Mouse (Mus musculus) liver, embryonic 18 days (tissue): ENCODE measurements around the gene Fblim1. TPM values are rescaled to one million over a fixed set of nuclear protein-coding genes. Genes with fewer than 3 reads are reported as not detected.

Experiments used
- polyA plus RNA-seq: library from polyadenylated mRNA; depleted of rRNA; stranded (reverse); fragments of >200 nt; gene quantifications from 2 replicates; pipeline ENCODE4 v1.2.3, GENCODE M21; 2012; rRNA removed

Fblim1 gene
- polyA plus RNA-seq, result 1.7 and 1.8 TPM in 2 replicates

DNA sequence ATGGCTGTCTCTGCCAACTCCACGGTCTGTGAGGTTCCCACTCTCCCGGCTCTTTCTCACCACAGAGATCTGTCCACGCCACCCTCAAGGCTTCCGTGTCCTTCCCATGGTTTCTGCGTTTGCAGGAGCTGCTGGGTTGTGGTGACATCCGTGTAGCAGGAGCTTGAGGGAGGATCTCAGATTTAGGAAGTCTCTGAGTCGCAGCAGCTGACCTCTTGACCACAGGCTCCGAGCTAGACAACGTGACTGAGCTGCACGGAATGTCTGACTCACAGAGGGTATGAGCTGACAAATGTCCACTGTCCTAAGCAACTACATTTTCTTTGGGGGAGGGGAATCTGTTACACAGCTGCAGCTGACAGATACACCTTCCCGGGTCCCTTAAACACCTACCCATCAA is at the start of gene Fblim1:
Gene Fblim1, minus strand, starts transcription at position 236 of the 400 bp plus-strand sequence.

DNA sequence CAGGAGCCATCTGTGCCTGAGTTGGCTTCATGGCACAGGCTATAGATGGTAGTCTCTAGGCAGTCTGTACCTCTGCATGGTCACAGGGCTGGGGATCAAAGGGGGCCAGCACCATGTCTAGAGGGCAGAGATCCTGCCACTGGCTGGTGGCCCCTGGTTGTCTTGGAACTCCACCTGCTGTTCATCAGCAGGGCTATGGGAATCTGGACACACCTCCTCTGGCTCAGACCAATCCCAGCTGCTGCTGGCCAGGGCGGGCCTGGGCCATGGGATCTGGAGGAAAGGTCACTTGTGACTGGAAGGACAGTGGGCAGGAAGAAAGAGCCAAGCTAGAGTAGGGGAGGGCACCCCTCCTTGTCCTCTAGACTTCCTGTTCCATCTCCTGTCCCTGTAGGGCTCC is 17.8 kb upstream of the Fblim1 start, which contains the start of gene Slc25a34:
Gene Slc25a34, minus strand, starts transcription at position 156 of the 400 bp plus-strand sequence.

DNA sequence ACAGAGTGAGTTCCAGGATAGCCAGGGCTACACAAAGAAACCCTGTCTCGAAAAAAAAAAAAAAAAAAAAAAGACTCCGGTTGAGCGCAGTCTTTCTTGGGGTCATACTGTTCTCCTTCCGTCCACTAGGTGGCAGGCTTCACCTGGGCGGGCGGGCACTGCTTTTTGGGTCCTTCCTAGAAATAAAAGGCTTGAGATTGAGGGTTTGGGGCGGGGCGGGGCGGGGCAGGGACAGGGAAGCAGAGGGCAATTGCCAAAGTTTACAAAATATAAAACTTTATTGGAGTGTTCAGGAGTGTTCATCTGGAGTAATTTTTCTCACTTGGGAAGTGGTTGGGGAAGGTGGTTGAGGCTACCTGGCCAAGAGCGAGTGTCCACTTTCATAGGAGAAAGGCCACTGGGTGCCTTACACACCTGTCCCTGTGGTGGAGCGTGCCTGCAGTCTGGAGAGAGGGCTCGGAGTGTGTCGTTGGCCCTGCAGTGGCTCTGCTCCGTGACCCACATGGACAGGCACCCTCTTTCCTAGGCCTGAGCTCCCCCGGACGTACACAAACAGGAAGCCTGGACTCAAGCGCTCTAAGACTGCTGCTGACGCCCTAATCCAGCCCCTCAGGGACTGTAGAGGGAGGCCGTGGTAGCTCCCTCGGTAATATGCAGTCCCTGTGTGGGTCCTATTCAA is 12.8 kb upstream of the Fblim1 start, which contains the start of gene Tmem82:
Gene Tmem82, minus strand, starts transcription at position 69 of the 679 bp plus-strand sequence.

DNA sequence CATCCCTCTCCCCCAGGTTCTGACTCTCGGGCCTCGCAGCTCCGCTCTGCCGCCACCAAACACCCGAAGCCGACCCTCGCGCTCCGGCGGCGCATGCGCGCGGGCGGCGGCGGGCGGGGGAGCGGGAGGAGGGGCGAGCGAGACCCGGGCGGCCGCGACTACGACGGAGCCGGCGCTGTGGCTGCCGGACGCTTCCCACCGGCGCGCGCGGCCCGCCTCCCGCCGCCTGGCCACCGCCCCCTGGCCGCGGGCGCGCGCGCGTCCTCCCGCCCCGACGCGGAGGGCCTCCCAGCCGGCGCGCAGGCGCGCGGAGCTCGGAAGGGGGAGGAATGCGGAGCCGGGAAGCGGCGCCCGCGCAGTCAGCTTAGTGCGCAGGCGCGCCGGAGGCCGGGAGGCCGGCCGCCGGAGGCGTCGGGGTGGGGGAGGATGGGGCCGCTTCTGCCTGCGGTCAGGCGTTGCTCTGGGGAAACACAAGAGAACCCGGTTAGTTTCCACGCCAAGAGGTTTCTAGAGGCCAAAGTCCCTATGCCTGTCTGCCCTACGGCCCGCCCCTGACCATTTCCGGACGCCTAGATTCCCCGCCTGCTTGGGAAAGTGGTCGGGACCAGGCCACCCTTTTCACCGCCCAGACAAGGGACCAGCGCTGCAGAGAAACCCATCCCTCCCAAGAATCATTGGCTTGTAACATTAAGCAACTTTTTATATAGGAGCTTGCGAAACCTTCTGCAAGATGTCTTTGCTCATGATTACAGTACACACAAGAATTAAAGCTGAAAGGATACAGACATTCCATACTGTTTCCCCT is 67.3 kb downstream of the Fblim1 start, which contains the start of gene Spen:
Gene Spen, minus strand, starts transcription at position 190 of the 805 bp plus-strand sequence.

Other genes with a start within 250 kb of the Fblim1 start
- gene Fam131c, start 237.9 kb downstream of the Fblim1 start, polyA plus RNA-seq, result 0.10 and 0.16 TPM in 2 replicates
- gene Clcnka, start 207.4 kb downstream of the Fblim1 start, polyA plus RNA-seq, result 0.01 TPM in 1 of 2 replicates, not detected in the other
- not detected in 2 replicates for gene Clcnkb, start 190.1 kb downstream of the Fblim1 start, polyA plus RNA-seq
- 0.14 TPM in 2 replicates for gene Hspb7, start 185.3 kb downstream of the Fblim1 start, polyA plus RNA-seq
- gene Srarp, start 170.0 kb downstream of the Fblim1 start, polyA plus RNA-seq, result not detected in 2 replicates
- gene Zbtb17, start 161.4 kb downstream of the Fblim1 start, polyA plus RNA-seq, result 7.9 and 8.9 TPM in 2 replicates
- 1.1 and 1.8 TPM in 2 replicates for gene Spen, start 67.5 kb downstream of the Fblim1 start, polyA plus RNA-seq
- gene Tmem82, start 12.5 kb upstream of the Fblim1 start, polyA plus RNA-seq, result 7.4 and 8.5 TPM in 2 replicates
- 0.41 and 0.46 TPM in 2 replicates for gene Slc25a34, start 17.7 kb upstream of the Fblim1 start, polyA plus RNA-seq
- gene Plekhm2, start 58.8 kb upstream of the Fblim1 start, polyA plus RNA-seq, result 5.0 and 6.1 TPM in 2 replicates
- 9.1 and 12.8 TPM in 2 replicates for gene Rsc1a1, start 79.5 kb upstream of the Fblim1 start, polyA plus RNA-seq
- gene Ddi2, start 117.3 kb upstream of the Fblim1 start, polyA plus RNA-seq, result 13.2 and 13.5 TPM in 2 replicates
- 39.3 and 45.7 TPM in 2 replicates for gene Agmat, start 140.6 kb upstream of the Fblim1 start, polyA plus RNA-seq
- gene Dnajc16, start 184.8 kb upstream of the Fblim1 start, polyA plus RNA-seq, result 3.0 and 3.6 TPM in 2 replicates
- gene Casp9, start 187.5 kb upstream of the Fblim1 start, polyA plus RNA-seq, result 7.8 and 8.2 TPM in 2 replicates
- 0.05 and 8.8 TPM in 2 replicates for gene Cela2a, start 220.1 kb upstream of the Fblim1 start, polyA plus RNA-seq
- not detected in 2 replicates for gene Ctrc, start 240.3 kb upstream of the Fblim1 start, polyA plus RNA-seq